Mouse (Mus musculus) granulocyte monocyte progenitor cell, adult 5-6 weeks (primary cell): ENCODE results near the gene Uxs1. TPM values are rescaled to one million over a fixed set of nuclear protein-coding genes. Genes with fewer than 3 reads are reported as not detected.

Experiments used
- ATAC-seq: replicated peaks from 2 replicates; pipeline ENCODE4 v1.8.0; 2016; ENCODE audit warnings: mild to moderate bottlenecking, moderate TSS enrichment, inconsistent platforms; ENCODE audit not compliant: poor library complexity, severe bottlenecking
- total RNA-seq, 2 experiments: library from RNA; stranded (forward) in 1 of 2; stranded (reverse) in 1 of 2; fragments of 200-712, 200-1000 nt in 1 of 2; fragments of >200 nt in 1 of 2; fragmentation: Nextera tagmentation in 1 of 2; gene quantifications; 2 replicates each; pipeline ENCODE4 v1.2.3; 2014 to 2017

The Uxs1 gene
- total RNA-seq, 2 experiments from 2014 or later: 39.2 to 45.0 TPM

GRCm38 (mm10) chr1:43809351-43809750, 18.2 kb downstream of the Uxs1 start:
- ATAC-seq: no peak

- 0 out of 2 replicates have a peak, but pooled peaks have one; percentile 20 for ATAC-seq
Measured at GRCm38 (mm10) chr1:43803906-43804474, 23.6 kb downstream of the Uxs1 start.

GRCm38 (mm10) chr1:43798048-43798447, 29.6 kb downstream of the Uxs1 start:
- ATAC-seq: no peak

- ATAC-seq: no peak
Measured at GRCm38 (mm10) chr1:43789765-43790164, 37.8 kb downstream of the Uxs1 start.

GRCm38 (mm10) chr1:43786711-43787110, 40.9 kb downstream of the Uxs1 start:
- ATAC-seq: no peak

GRCm38 (mm10) chr1:43785316-43785715, 42.3 kb downstream of the Uxs1 start:
- ATAC-seq: no peak

- ATAC-seq: no peak
Measured at GRCm38 (mm10) chr1:43783186-43783585, 44.4 kb downstream of the Uxs1 start.

- ATAC-seq: no peak
Measured at GRCm38 (mm10) chr1:43782680-43783079, 44.9 kb downstream of the Uxs1 start.

GRCm38 (mm10) chr1:43781672-43782071, 45.9 kb downstream of the Uxs1 start:
- no peak for ATAC-seq

- ATAC-seq: no peak
Measured at GRCm38 (mm10) chr1:43781195-43781594, 46.4 kb downstream of the Uxs1 start.

- ATAC-seq: no peak
Measured at GRCm38 (mm10) chr1:43776106-43776505, 51.5 kb downstream of the Uxs1 start.

- no peak for ATAC-seq
Measured at GRCm38 (mm10) chr1:43774126-43774525, 53.5 kb downstream of the Uxs1 start.

- no peak for ATAC-seq
Measured at GRCm38 (mm10) chr1:43772694-43773093, 54.9 kb downstream of the Uxs1 start.

- no peak for ATAC-seq
Measured at GRCm38 (mm10) chr1:43770032-43770431, 57.6 kb downstream of the Uxs1 start.

GRCm38 (mm10) chr1:43769348-43769747, 58.3 kb downstream of the Uxs1 start:
- no peak for ATAC-seq

- no peak for ATAC-seq
Measured at GRCm38 (mm10) chr1:43768385-43768990, 59.1 kb downstream of the Uxs1 start.

GRCm38 (mm10) chr1:43766328-43766727, 61.3 kb downstream of the Uxs1 start:
- ATAC-seq: no peak

GRCm38 (mm10) chr1:43764481-43764880, 63.1 kb downstream of the Uxs1 start:
- no peak for ATAC-seq

GRCm38 (mm10) chr1:43760085-43760484, 67.5 kb downstream of the Uxs1 start:
- no peak for ATAC-seq

GRCm38 (mm10) chr1:43754448-43755312, 72.9 kb downstream of the Uxs1 start:
- no peak for ATAC-seq

- ATAC-seq: no peak
Measured at GRCm38 (mm10) chr1:43738519-43738894, 89.1 kb downstream of the Uxs1 start.
